Mouse (Mus musculus): ENCODE results near the gene Zkscan16. TPM values are rescaled to one million over a fixed set of nuclear protein-coding genes. Genes with fewer than 3 reads are reported as not detected.
A peak's percentile ranks its signal among the peaks of the same experiment; 100 is the strongest.

Zkscan16 gene
- polyA plus RNA-seq (2016; fragmentation: Nextera tagmentation; extraction: Ambion mirVana), result 1.00 and 1.3 TPM in 2 replicates

DNA sequence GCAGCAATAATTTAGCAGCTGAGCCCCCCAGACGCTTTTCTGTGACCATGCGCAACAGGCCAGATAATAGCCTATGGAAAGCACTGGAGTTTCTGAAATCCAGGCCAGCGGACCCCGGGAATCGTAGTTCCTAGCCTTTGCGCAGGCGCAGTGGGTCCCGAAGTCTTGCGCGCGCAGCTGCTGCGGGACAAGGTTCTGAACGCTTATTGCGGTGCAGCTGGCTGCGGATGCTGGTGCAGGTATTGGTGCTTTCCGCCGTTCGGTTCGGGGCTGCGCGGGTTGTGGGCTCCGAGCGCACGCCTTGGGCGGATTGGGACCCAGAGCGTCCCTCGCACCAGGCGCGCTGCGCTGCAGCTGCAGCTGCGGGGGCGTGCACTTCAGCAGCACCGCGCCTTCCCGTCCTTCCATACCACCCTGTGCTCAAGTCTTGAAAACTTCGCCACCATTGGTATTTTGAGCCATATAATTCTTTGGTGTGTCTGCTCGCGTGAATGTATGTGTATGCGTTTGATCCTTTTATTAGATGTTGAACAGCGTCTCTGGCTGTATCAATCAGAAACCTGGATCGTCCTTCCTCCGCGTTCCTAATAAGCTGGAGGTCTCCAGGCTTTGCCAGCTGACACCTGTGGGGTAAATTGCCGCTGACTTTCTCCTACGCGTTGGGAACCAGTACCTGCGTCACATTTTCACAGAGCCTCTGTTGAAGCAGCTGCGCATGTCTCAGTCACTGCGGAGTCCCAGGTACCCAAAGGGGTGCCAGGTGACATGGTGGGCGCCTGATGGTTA lies at the start of gene Zkscan16:
Gene Zkscan16, plus strand, starts transcription at position 209 of the 786 bp plus-strand sequence.
- H3K9me3 ChIP-seq, result no peaks in the 10 kb centered on the region
- WGBS, result 1% methylated on average over 50 of the region's 50 CpGs

DNA sequence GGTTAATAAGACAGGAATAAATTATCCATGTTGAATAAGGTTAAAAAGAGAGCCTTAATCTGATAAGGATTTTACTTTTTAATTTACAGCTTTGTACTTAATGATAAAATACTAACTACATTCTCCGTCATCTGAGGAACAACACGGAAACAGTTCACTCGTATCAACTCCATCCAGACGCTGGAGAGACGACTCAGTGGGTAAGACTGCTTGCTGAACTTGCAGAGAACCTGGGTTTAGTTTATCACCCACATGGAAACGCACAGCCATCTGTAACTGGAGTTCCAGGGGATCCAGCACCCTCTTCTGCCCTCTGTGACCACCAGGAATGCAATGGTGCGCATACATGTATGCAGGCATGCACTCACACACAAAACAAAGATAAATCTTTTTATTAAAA lies 49.0 kb upstream of the Zkscan16 start:
- no peak for DNase-seq (ENCODE audit: low spot score)
- no peaks in the 10 kb centered on the region for H3K36me3 ChIP-seq (replicated peaks)
- no peaks in the 10 kb centered on the region for H3K4me1 ChIP-seq
- H3K9me3 ChIP-seq, result no peaks in the 10 kb centered on the region
- no peak overlapping the region for H3K4me3 ChIP-seq
- 86% methylated on average over 7 of the region's 7 CpGs for WGBS
- H3K27ac ChIP-seq (replicated peaks), result no peak overlapping the region
- H3K27me3 ChIP-seq (replicated peaks; ENCODE audit: low read depth, poor library complexity, severe bottlenecking), result no peaks in the 10 kb centered on the region

More for the DNA sequence above, at the start of gene Zkscan16:
- H3K36me3 ChIP-seq (replicated peaks), result no peaks in the 10 kb centered on the region
- peaks cover 15% of the 10 kb centered on the region for H3K4me1 ChIP-seq
- H3K4me3 ChIP-seq, result peak within 1 kb of the TSS; percentile 71
- peak; percentile 94 for DNase-seq (ENCODE audit: low spot score)
- peak within 1 kb of the TSS; percentile 79 for H3K27ac ChIP-seq (replicated peaks)
- H3K27me3 ChIP-seq (replicated peaks; ENCODE audit: low read depth, poor library complexity, severe bottlenecking), result peaks cover 14% of the 10 kb centered on the region

DNA sequence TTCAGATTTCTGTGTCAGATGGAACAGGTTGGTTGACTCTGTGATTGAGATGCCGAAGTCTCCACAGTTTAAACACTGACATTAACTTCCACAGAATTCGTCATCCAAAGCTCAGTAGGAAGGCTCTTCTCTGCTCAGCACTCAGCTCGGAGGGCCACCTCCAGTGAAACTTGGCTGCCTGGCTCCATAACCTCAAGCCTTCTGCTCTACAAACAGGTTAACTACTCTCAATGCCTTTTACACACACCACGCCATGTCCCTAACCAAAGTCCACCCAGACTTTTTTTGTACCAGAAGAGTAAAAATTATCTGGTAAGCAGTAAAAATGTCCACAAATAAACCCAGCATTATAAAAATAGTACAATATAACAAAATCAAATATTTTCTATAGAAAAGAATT lies 46.0 kb upstream of the Zkscan16 start:
- Histone ChIP-seq H3K4me1 (no peaks in the 10 kb centered on the region), H3K27me3 (replicated peaks; ENCODE audit: low read depth, poor library complexity, severe bottlenecking) (no peaks in the 10 kb centered on the region), H3K9me3 (no peaks in the 10 kb centered on the region), H3K4me3 (no peak overlapping the region), H3K27ac (replicated peaks) (no peak overlapping the region), H3K36me3 (replicated peaks) (no peaks in the 10 kb centered on the region)
- DNase-seq (ENCODE audit: low spot score), result no peak
- WGBS, result 74% methylated on average over 4 of the region's 4 CpGs

DNA sequence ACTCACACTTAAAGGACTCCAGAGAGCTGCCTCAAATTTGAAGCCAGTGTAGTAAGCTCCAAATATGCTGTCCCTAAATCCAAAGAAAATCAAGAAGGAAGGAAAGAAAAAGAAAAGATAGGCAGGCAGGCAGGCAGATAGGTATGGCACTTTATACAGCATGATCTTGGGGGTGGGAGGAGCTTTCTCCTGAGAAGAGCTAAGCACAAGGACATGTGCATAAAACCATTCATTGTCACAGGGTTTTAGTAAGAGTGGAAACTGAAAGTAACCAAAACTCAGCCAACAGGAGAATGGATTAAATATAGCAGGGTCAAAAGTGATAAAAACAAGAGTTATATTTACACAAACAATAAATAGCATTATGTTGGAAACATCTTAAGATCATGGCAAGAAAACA lies 45.1 kb upstream of the Zkscan16 start:
- no peaks in the 10 kb centered on the region for H3K36me3 ChIP-seq (replicated peaks)
- H3K27ac ChIP-seq (replicated peaks), result no peak overlapping the region
- no peaks in the 10 kb centered on the region for H3K27me3 ChIP-seq (replicated peaks; ENCODE audit: low read depth, poor library complexity, severe bottlenecking)
- H3K9me3 ChIP-seq, result no peaks in the 10 kb centered on the region
- DNase-seq (ENCODE audit: low spot score), result no peak
- no peak overlapping the region for H3K4me3 ChIP-seq
- H3K4me1 ChIP-seq, result no peaks in the 10 kb centered on the region

DNA sequence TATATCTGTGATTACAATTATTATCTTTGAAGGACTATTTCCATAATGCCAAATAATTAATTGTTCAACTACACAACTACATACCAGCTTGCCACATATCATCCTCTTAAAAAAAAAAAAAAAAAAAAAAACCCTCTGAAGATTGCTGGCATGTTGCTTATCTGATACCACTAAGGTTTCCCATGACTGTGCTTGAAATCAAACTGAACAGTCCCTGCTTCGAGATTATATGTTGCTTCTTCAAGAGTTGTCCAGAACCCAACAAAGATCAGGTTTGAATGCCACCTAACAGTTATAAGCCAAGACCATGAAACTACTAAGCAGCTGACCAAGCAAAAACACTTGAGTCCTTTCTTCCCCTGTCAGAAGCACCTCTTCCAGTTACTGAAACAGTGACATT lies 36.0 kb upstream of the Zkscan16 start:
- Histone ChIP-seq H3K9me3 (no peaks in the 10 kb centered on the region), H3K27me3 (replicated peaks; ENCODE audit: low read depth, poor library complexity, severe bottlenecking) (no peaks in the 10 kb centered on the region), H3K27ac (replicated peaks) (no peak overlapping the region), H3K4me1 (peaks cover 18% of the 10 kb centered on the region), H3K36me3 (replicated peaks) (no peaks in the 10 kb centered on the region), H3K4me3 (no peak overlapping the region)
- 94% methylated on average over 1 of the region's 1 CpGs for WGBS
- DNase-seq (ENCODE audit: low spot score), result no peak

DNA sequence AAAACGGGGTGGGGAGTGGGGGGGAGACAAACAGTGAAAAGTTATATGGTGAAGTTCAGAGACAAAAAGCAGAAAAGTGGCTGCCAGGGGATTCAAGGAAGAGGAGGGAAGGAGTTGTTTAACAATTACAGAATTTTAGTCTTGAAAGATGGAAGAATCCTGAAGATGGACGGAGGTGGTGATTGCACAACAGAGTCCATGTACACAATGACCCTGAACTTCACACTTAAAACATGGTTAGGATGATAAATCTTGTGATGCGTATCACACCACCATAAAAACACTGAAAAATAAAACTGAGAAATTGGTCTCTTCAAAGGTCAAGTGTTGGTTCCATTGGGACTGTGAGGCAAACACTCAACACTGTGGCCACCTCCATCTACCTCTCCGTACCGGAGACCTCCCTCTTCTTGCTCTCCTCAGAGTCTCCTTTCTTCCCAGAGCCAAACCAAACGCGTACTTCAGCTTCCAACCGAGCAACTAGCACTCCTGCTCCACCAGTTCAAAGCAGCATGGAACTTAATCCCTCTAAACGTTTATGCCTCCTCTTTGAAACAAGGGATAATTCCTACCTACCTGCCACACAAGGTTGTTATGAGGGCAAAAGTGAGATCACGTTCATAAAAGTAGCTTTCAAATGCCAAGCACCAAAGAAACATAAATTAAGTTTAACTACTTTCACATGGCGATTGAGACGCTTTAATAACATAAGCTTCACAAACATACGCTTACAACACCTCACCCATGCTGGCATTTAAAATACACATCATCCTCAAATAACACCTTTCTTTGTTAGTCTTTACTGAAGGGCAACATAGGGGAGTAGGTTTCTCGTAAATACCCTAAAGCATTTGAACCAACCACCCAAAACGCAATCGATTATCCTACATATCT lies 33.0 kb upstream of the Zkscan16 start:
- no peaks in the 10 kb centered on the region for H3K27me3 ChIP-seq (replicated peaks; ENCODE audit: low read depth, poor library complexity, severe bottlenecking)
- H3K36me3 ChIP-seq (replicated peaks), result no peaks in the 10 kb centered on the region
- no peaks in the 10 kb centered on the region for H3K9me3 ChIP-seq
- DNase-seq (ENCODE audit: low spot score), result no peak
- WGBS, result 37% methylated on average over 16 of the region's 16 CpGs
- H3K27ac ChIP-seq (replicated peaks), result peak overlapping the region; percentile 98; the same call in 1 of the 2 replicates
- peak overlapping the region; percentile 97 for H3K4me3 ChIP-seq
- H3K4me1 ChIP-seq, result peaks cover 26% of the 10 kb centered on the region

DNA sequence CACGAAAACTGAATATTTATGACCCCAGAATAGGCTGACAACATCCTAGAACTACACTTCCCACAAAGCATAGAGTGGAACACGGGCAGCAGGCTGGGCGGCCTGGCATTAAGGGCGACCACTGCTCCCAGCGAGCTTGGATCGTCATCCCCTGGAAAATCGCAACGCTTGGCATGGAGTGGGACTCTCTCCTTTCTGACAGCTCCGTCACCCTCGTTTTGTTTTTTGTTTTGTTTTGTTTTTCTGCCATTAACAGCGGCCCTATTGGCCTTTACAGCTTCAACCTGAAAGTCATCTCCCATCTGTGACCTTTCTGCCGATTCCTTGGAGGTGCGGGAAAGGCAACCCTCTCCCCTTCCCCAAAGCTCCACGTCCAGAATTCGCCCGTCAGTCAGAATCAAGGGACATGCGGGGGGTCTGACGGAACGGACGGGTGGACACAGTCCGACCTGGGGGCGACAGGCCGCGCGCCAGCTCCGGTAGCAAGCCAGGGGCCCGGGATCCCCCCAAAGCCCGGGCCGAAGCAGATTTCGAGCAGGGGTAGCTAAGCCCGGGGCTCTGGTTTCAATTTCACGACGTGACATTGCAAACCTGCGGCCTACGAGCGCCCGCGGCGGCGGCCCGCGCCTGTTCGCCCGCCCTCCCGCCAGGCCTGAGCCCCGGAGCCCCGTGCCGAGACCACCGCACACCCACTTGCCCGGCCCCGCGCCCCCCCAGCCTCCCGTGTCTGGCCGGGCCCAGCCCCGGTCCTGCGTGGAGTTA lies 32.2 kb upstream of the Zkscan16 start:
- DNase-seq (ENCODE audit: low spot score), result peak; percentile 81
- H3K4me3 ChIP-seq, result peak overlapping the region; percentile 97

DNA sequence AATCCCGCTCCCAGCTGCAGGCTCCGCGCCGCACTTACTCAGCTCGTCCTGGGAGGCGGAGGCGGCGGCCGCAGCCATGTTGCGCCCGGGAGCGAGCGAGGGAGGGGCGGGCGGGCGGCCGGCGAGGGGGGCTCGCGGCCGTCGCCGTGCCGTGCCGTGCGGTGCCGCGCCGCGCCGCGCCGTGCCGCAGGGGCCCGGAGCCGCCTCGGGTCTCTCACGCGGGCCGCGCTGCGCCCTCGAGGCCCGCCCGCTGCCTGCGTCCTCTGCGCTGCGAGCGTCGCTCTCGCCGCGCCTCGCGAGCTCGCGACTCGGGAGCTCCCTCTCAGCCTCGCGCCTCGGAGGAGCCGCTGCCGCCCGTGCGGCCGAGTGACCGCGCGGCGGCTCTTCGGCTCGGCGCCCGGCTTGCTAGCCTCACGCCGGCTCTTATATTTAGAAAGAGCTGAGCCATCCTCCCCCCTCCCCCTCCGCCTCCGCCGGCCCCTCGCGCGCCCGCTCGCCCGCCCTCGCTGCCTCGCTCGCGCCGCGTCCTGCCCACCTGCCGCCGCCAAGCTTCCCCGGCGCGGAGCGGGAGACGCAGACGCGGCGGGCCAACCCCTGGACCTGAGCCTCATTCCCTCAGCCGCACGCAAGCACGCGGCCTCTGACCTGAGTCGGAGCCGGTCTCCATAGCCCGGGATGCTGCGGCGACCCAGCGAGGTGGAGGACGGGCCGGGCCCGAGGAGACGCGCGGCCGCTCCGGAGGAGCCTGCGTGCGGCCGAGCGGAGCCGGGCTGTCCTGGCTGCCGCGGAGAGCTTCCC lies 31.4 kb upstream of the Zkscan16 start:
- no peaks in the 10 kb centered on the region for H3K36me3 ChIP-seq (replicated peaks)
- WGBS, result under 1% methylated on average over 126 of the region's 126 CpGs
- H3K4me1 ChIP-seq, result peaks cover 26% of the 10 kb centered on the region
- H3K27me3 ChIP-seq (replicated peaks; ENCODE audit: low read depth, poor library complexity, severe bottlenecking), result no peaks in the 10 kb centered on the region
- peak overlapping the region; percentile 98 for H3K27ac ChIP-seq (replicated peaks)
- H3K4me3 ChIP-seq, result peak overlapping the region; percentile 97
- H3K9me3 ChIP-seq, result no peaks in the 10 kb centered on the region
- DNase-seq (ENCODE audit: low spot score), result peak; percentile 79

More for the DNA sequence above, 32.2 kb upstream of the Zkscan16 start:
- no peaks in the 10 kb centered on the region for H3K9me3 ChIP-seq
- peaks cover 26% of the 10 kb centered on the region for H3K4me1 ChIP-seq
- peak overlapping the region; percentile 98 for H3K27ac ChIP-seq (replicated peaks)
- no peaks in the 10 kb centered on the region for H3K36me3 ChIP-seq (replicated peaks)
- H3K27me3 ChIP-seq (replicated peaks; ENCODE audit: low read depth, poor library complexity, severe bottlenecking), result no peaks in the 10 kb centered on the region
- WGBS, result 2% methylated on average over 56 of the region's 56 CpGs

DNA sequence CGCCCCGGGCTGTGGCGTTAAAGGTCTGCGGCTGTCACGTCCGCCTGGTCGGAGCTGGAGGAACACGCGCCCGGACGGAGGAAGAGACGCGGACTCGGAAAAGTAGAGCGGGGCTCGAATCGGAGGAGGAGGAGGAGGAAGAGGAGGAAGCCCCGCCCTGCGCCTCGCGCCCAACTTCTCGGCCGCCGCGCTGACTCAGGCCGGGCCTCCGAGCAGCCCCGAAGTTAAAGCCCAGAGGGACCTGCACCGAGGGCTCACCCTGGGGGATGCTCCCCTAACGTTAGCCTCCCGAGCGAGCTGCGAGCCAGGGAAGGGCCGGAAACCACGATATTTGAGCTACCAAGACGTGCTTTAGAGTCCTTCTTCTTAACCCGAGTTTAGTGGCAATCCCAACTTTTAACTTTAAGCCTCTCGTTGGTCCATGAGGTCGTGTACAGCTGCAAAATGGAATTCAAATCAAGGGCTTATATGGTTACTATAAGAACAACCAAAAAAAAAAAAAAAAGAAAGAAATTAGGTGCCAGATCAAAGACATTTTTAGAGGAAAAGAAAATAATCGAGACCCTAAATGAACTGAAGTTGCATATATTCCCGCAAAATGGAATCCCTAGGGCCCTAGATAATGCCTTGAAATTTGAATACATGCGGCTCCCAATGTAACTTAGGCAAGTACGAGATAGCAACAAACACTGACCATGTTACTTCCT lies 30.6 kb upstream of the Zkscan16 start, which contains the start of gene Ecpas:
Gene Ecpas, minus strand, starts transcription at position 121 of the 707 bp plus-strand sequence.
- Histone ChIP-seq H3K9me3 (no peaks in the 10 kb centered on the region), H3K4me1 (peaks cover 26% of the 10 kb centered on the region), H3K27ac (replicated peaks) (peak within 1 kb of the TSS; percentile 98), H3K27me3 (replicated peaks; ENCODE audit: low read depth, poor library complexity, severe bottlenecking) (no peaks in the 10 kb centered on the region), H3K4me3 (peak within 1 kb of the TSS; percentile 97), H3K36me3 (replicated peaks) (no peaks in the 10 kb centered on the region)
- 3% methylated on average over 43 of the region's 43 CpGs for WGBS
- DNase-seq (ENCODE audit: low spot score), result peak; percentile 88

DNA sequence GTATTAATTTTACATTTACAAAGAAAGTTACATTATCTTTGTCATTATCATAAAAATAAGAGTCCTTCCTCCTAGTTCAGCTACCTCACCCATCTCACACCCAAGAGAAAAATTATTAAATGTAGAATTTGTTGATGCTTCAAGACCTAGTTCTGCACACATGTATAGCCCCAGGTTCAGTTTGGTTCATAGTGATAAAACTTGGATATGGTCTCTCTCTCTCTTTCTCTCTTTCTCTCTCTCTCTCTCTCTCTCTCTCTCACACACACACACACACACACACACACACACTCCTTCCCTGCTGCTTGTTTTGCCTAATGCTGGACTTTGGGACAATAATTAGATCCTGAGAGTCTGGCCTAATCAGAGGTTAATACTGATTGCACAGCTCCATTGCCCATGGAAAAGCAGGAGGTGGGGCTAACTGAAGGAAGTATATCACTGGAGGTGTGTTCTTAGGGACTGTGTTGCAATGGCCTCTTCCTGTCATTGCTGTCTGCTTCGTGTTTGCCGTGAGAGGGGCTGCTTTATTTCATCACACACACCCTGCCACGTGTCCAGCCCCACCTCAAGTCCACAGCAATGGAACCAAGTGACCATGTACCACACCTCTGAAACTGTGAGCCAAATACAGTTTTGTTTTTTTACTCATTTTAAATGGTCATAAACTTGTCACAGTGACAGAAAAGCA lies 29.9 kb upstream of the Zkscan16 start:
- Histone ChIP-seq H3K4me1 (peaks cover 26% of the 10 kb centered on the region), H3K4me3 (peak overlapping the region; percentile 97; the same call in 1 of the 2 replicates), H3K36me3 (replicated peaks) (no peaks in the 10 kb centered on the region), H3K9me3 (no peaks in the 10 kb centered on the region), H3K27ac (replicated peaks) (no peak overlapping the region), H3K27me3 (replicated peaks; ENCODE audit: low read depth, poor library complexity, severe bottlenecking) (no peaks in the 10 kb centered on the region)
- WGBS, result 50% methylated on average over 3 of the region's 3 CpGs
- no peak for DNase-seq (ENCODE audit: low spot score)
